Mouse (Mus musculus) stomach, postnatal 0 days (tissue): Measurements from ENCODE around the gene Nox1.

ENCODE experiments used
- CTCF ChIP-seq: IDR thresholded peaks from 2 replicates; pipeline ENCODE4 v1.5.1; 2016; ENCODE audit warnings: antibody characterized with exemption, low read depth, mild to moderate bottlenecking, moderate library complexity
- EP300 ChIP-seq: optimal IDR thresholded peaks from 2 replicates; pipeline ENCODE3; 2016; ENCODE audit warnings: antibody characterized with exemption

GRCm38 (mm10) chrX:134208491-134208890 is 13.3 kb downstream of the Nox1 start:
- TF ChIP-seq CTCF (no peak), EP300 (no peak)
